9 mouse cellular contexts compared by ENCODE assay signal in genomic region chr3:9189366-9190287, GRCm38 (mm10).
DNase-seq lines count a peak whose midpoint lies in the region; ATAC-seq and TF ChIP-seq lines count a peak whose summit lies in the region.
"Had no signal": no experiment of that assay in that cellular context is flagged by ENCODE, and none has a peak within 500 bp of the region (broad histone marks: within the 10 kb centered on the region; RNA-seq: fewer than 3 reads in every experiment).

No protein-coding gene starts in this region.

- 71% methylated on average over 15 of the region's 15 CpGs for WGBS in forebrain, postnatal 0 days

- no peak overlapping the region for H3K4me3 ChIP-seq in forebrain, postnatal 0 days (ENCODE audit: low read depth, low read length)
- H3K4me3 ChIP-seq: limb, embryonic 15.5 days had no signal

- no peaks in the 10 kb centered on the region for H3K36me3 ChIP-seq in forebrain, postnatal 0 days (ENCODE audit: insufficient read depth)
- H3K36me3 ChIP-seq: limb, embryonic 15.5 days had no signal

- intact Hi-C loops in heart, postnatal 25 days (cut with DNase I) = no loop called here

- no peak overlapping the region for H3K4me2 ChIP-seq in forebrain, postnatal 0 days (ENCODE audit: low read depth)
- H3K4me2 ChIP-seq: limb, embryonic 15.5 days had no signal

- TF ChIP-seq CTCF in forebrain, postnatal 0 days (IDR thresholded peaks at IDR 0.05; ENCODE audit: low read depth) = no peak

- H3K27me3 ChIP-seq in forebrain, postnatal 0 days (ENCODE audit: insufficient read depth, low read length) = no peaks in the 10 kb centered on the region
- H3K27me3 ChIP-seq: limb, embryonic 15.5 days had no signal

- no peaks in the 10 kb centered on the region for H3K9me3 ChIP-seq in forebrain, postnatal 0 days (ENCODE audit: low read length)
- H3K9me3 ChIP-seq: limb, embryonic 15.5 days had no signal

- H3K27ac ChIP-seq in forebrain, postnatal 0 days (ENCODE audit: low read depth, low read length) = no peak overlapping the region
- H3K27ac ChIP-seq: limb, embryonic 15.5 days had no signal

- H3K9ac ChIP-seq in forebrain, postnatal 0 days = no peak overlapping the region
- H3K9ac ChIP-seq: limb, embryonic 15.5 days had no signal

- peak; percentile 90 for DNase-seq in heart, adult 11 months
- DNase-seq in heart, postnatal 25 days (ENCODE audit: low spot score) = no peak
- DNase-seq in 3T3-L1 (ENCODE audit: low read depth, low spot score) = peak; percentile 67
- DNase-seq in forebrain, postnatal 0 days = peak; percentile 83
- DNase-seq in layer of hippocampus, adult 9-11 months = peak; percentile 63
- peak; percentile 41 for DNase-seq in ovary, postnatal 36 days (ENCODE audit: low spot score)
- DNase-seq in embryo, embryonic 10 days (ENCODE audit: low spot score) = no peak
- no peak for DNase-seq in cerebellum, adult 9-11 months

- peak; percentile 90 for ATAC-seq in forebrain, postnatal 0 days

- H3K4me1 ChIP-seq in forebrain, postnatal 0 days (ENCODE audit: insufficient read depth) = peaks cover 8% of the 10 kb centered on the region

Comparison
In these comparisons a context has a peak if more than half of its experiments do, and no peak if none do; other contexts are left out.
1. DNase-seq: peak in heart, adult 11 months (single experiment), 3T3-L1 (single experiment), forebrain, postnatal 0 days (single experiment), layer of hippocampus, adult 9-11 months (single experiment) and ovary, postnatal 36 days (single experiment); none in heart, postnatal 25 days (single experiment), embryo, embryonic 10 days (single experiment) and cerebellum, adult 9-11 months (single experiment).